Mouse (Mus musculus): Measurements from ENCODE around the gene Dnah7a. TPM values are rescaled to one million over a fixed set of nuclear protein-coding genes. Genes with fewer than 3 reads are reported as not detected.
"Not testable (repeated sequence)": the region's sequence is repeated elsewhere in the genome, so short reads cannot be mapped to it uniquely, and the experiment has no call there.

Dnah7a gene
- total RNA-seq, 2 experiments from 2014 or later: under 0.01 TPM; not detected in 1

- no peak for ATAC-seq (replicated peaks; ENCODE audit: low FRiP score, poor library complexity, severe bottlenecking)
These were observed 300.7 kb downstream of the Dnah7a start for GRCm38 (mm10) chr1:53405803-53406325.

- ATAC-seq (replicated peaks; ENCODE audit: low FRiP score, poor library complexity, severe bottlenecking): not testable (repeated sequence)
These were observed 312.4 kb downstream of the Dnah7a start for GRCm38 (mm10) chr1:53393936-53394760.

GRCm38 (mm10) chr1:53388762-53389161 is 317.8 kb downstream of the Dnah7a start:
- no peak for ATAC-seq (replicated peaks; ENCODE audit: low FRiP score, poor library complexity, severe bottlenecking)

GRCm38 (mm10) chr1:53384085-53384688 is 322.4 kb downstream of the Dnah7a start:
- no peak for ATAC-seq (replicated peaks; ENCODE audit: low FRiP score, poor library complexity, severe bottlenecking)

- no peak for ATAC-seq (replicated peaks; ENCODE audit: low FRiP score, poor library complexity, severe bottlenecking)
These were observed 328.9 kb downstream of the Dnah7a start for GRCm38 (mm10) chr1:53377731-53378130.

- not testable (repeated sequence) for ATAC-seq (replicated peaks; ENCODE audit: low FRiP score, poor library complexity, severe bottlenecking)
These were observed 330.6 kb downstream of the Dnah7a start for GRCm38 (mm10) chr1:53375965-53376364.

GRCm38 (mm10) chr1:53358988-53359387 is 347.6 kb downstream of the Dnah7a start:
- ATAC-seq (replicated peaks; ENCODE audit: low FRiP score, poor library complexity, severe bottlenecking): no peak

- ATAC-seq (replicated peaks; ENCODE audit: low FRiP score, poor library complexity, severe bottlenecking): peak; percentile 100
These were observed 354.0 kb downstream of the Dnah7a start, which contains the start of the genes Asdurf, Gm28551 and Asnsd1 for GRCm38 (mm10) chr1:53352327-53353261. Gene Asdurf (minus strand): TSS chr1:53352619. Gene Gm28551 (minus strand): TSS chr1:53352667. Gene Asnsd1 (minus strand): TSS chr1:53352752.

Other genes starting within 250 kb of the Dnah7a start
- gene Stk17b, start 78.4 kb upstream of the Dnah7a start, total RNA-seq (2015; ENCODE audit: low replicate concordance): 85.1 and 135 TPM in 2 replicates
- gene Stk17b, start 78.4 kb upstream of the Dnah7a start, total RNA-seq (2017; ENCODE audit: low replicate concordance): 141 and 179 TPM in 2 replicates

Data from erythroblast, adult 5-6 weeks (primary cell).